Mouse (Mus musculus) myocyte (in vitro differentiated cells): ENCODE data around the gene Adamtsl2.

ENCODE experiments used
- MAX ChIP-seq: IDR thresholded peaks from one replicate; pipeline ENCODE4 v1.6.1; 2011; ENCODE audit warnings: low read depth, mild to moderate bottlenecking, control low read depth
- POLR2A ChIP-seq: IDR thresholded peaks from one replicate; pipeline ENCODE4 v1.6.1; 2011; ENCODE audit warnings: low read depth, mild to moderate bottlenecking, control low read depth, moderate library complexity; ENCODE audit not compliant: insufficient read length
- POLR2AphosphoS2 ChIP-seq: IDR thresholded peaks from one replicate; pipeline ENCODE4 v1.6.1; 2011; ENCODE audit warnings: low read depth, control low read depth; ENCODE audit not compliant: insufficient read length
- REST ChIP-seq: IDR thresholded peaks from one replicate; pipeline ENCODE4 v1.6.1; 2011; ENCODE audit warnings: mild to moderate bottlenecking, control low read depth, moderate library complexity; ENCODE audit not compliant: insufficient read depth, insufficient read length
- TCF12 ChIP-seq: IDR thresholded peaks from one replicate; pipeline ENCODE4 v1.6.1; 2011; ENCODE audit warnings: mild to moderate bottlenecking, control low read depth; ENCODE audit not compliant: poor library complexity, insufficient read depth, severe bottlenecking
- USF1 ChIP-seq: IDR thresholded peaks from one replicate; pipeline ENCODE4 v1.6.1; 2011; ENCODE audit warnings: low read depth, mild to moderate bottlenecking, control low read depth, moderate library complexity

DNA sequence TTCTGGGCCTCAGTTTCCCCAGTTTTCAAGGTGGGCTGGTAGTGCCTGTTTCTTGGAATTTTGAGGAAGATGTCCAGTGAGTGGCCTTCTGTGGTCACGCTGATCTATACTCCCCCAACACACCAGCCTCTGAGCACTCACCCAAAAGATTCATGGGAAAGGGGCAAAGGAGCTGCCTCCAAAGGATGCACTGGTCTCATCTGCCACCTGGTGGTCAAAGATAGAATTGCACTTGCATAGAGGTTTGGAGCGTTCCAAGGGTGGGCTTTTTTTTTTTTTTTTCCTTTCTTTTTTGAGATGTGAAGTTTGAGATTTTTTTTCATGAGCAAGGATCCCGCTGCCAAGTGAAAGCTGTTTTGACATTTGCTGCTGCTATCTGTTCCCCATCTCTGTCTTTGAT lies 40.6 kb upstream of the Adamtsl2 start:
- TF ChIP-seq POLR2A, result no peak
- TF ChIP-seq MAX, result no peak
- TF ChIP-seq REST, result no peak
- TF ChIP-seq POLR2AphosphoS2, result no peak
- no peak for TF ChIP-seq USF1
- no peak for TF ChIP-seq TCF12
